21 mouse cellular contexts compared by ENCODE assay signal in genomic region chr1:102146368-102146767, GRCm38 (mm10).
DNase-seq lines count a peak whose midpoint lies in the region; ATAC-seq and TF ChIP-seq lines count a peak whose summit lies in the region.
"Had no signal": no experiment of that assay in that cellular context is flagged by ENCODE, and none has a peak within 500 bp of the region (broad histone marks: within the 10 kb centered on the region; RNA-seq: fewer than 3 reads in every experiment).

No protein-coding gene starts in this region.

- WGBS in embryonic facial prominence, embryonic 14.5 days, result 66% methylated on average over 3 of the region's 3 CpGs
- WGBS in embryonic facial prominence, embryonic 10.5 days, result 82% methylated on average over 3 of the region's 3 CpGs

- peak; percentile 10 for DNase-seq in embryonic facial prominence, embryonic 14.5 days (ENCODE audit: low spot score)
- DNase-seq in embryonic facial prominence, embryonic 10.5 days (ENCODE audit: low spot score), result no peak
- DNase-seq in left cerebral cortex, adult 2 months (ENCODE audit: extremely low spot score in 1 of 2, low spot score in 2 of 2), result no peak
- DNase-seq in left cerebral cortex, adult 11 months (ENCODE audit: low spot score), result no peak
- peak; percentile 2 to 5 for DNase-seq in right cerebral cortex, adult 2 months (ENCODE audit: low spot score in 2 of 2)
- DNase-seq in right cerebral cortex, postnatal 25 days, result no peak
- DNase-seq in kidney, adult 8-10 months, result no peak
- no peak for DNase-seq in spleen, adult 18-20 months
- DNase-seq: adrenal gland, postnatal 36 days; cerebellum, adult 11-12 months; embryo, embryonic 11 days; gastrocnemius, adult 2 months; heart, postnatal 36 days; kidney, adult 2 months; kidney, postnatal 14 days had no signal

- H3K9me3 ChIP-seq in embryonic facial prominence, embryonic 14.5 days (ENCODE audit: control insufficient read depth, low read length), result no peaks in the 10 kb centered on the region
- no peaks in the 10 kb centered on the region for H3K9me3 ChIP-seq in embryonic facial prominence, embryonic 10.5 days
- H3K9me3 ChIP-seq: embryonic facial prominence, embryonic 15.5 days; limb, embryonic 15.5 days; lung, embryonic 15.5 days had no signal

- ATAC-seq in embryonic facial prominence, embryonic 14.5 days (ENCODE audit: low read depth), result no peak

- H3K4me3 ChIP-seq in embryonic facial prominence, embryonic 14.5 days (ENCODE audit: low read depth, low read length), result no peak overlapping the region
- no peak overlapping the region for H3K4me3 ChIP-seq in embryonic facial prominence, embryonic 10.5 days
- H3K4me3 ChIP-seq in left cerebral cortex, adult 2 months, result no peak overlapping the region
- H3K4me3 ChIP-seq: embryonic facial prominence, embryonic 15.5 days; gastrocnemius, adult 2 months; limb, embryonic 15.5 days; lung, embryonic 15.5 days had no signal

- H3K27me3 ChIP-seq in embryonic facial prominence, embryonic 14.5 days (replicated peaks; ENCODE audit: control insufficient read depth, insufficient read depth, low read length), result no peaks in the 10 kb centered on the region
- no peaks in the 10 kb centered on the region for H3K27me3 ChIP-seq in embryonic facial prominence, embryonic 10.5 days (replicated peaks; ENCODE audit: low read depth, poor library complexity, severe bottlenecking)
- H3K27me3 ChIP-seq: embryonic facial prominence, embryonic 15.5 days; limb, embryonic 15.5 days; lung, embryonic 15.5 days had no signal

- peak; percentile 36 for TF ChIP-seq CTCF in left cerebral cortex, adult 2 months (IDR thresholded peaks at IDR 0.05)

- no peak overlapping the region for H3K9ac ChIP-seq in embryonic facial prominence, embryonic 14.5 days (ENCODE audit: low read depth, low read length)
- H3K9ac ChIP-seq: embryonic facial prominence, embryonic 15.5 days; hindbrain, embryonic 14.5 days; limb, embryonic 15.5 days; liver, embryonic 14.5 days; lung, embryonic 15.5 days had no signal

- intact Hi-C loops in left cerebral cortex, adult 2 months (cut with DNase I), result no loop called here

- no peak overlapping the region for H3K4me2 ChIP-seq in embryonic facial prominence, embryonic 14.5 days (ENCODE audit: low read depth, low read length)
- H3K4me2 ChIP-seq: embryonic facial prominence, embryonic 15.5 days; hindbrain, embryonic 14.5 days; limb, embryonic 15.5 days; lung, embryonic 15.5 days had no signal

- no peak overlapping the region for H3K27ac ChIP-seq in embryonic facial prominence, embryonic 14.5 days (replicated peaks; ENCODE audit: low read depth, low read length)
- H3K27ac ChIP-seq in embryonic facial prominence, embryonic 10.5 days (replicated peaks), result no peak overlapping the region
- H3K27ac ChIP-seq in left cerebral cortex, adult 2 months, result no peak overlapping the region
- H3K27ac ChIP-seq: embryonic facial prominence, embryonic 15.5 days; gastrocnemius, adult 2 months; hindbrain, embryonic 14.5 days; limb, embryonic 15.5 days; liver, embryonic 14.5 days; lung, embryonic 15.5 days; macrophage had no signal

- no peaks in the 10 kb centered on the region for H3K4me1 ChIP-seq in embryonic facial prominence, embryonic 14.5 days (ENCODE audit: control insufficient read depth, insufficient read depth, low read length)
- no peaks in the 10 kb centered on the region for H3K4me1 ChIP-seq in embryonic facial prominence, embryonic 10.5 days
- H3K4me1 ChIP-seq: embryonic facial prominence, embryonic 15.5 days; limb, embryonic 15.5 days; lung, embryonic 15.5 days had no signal

- H3K36me3 ChIP-seq in embryonic facial prominence, embryonic 14.5 days (ENCODE audit: control insufficient read depth, insufficient read depth, low read length), result no peaks in the 10 kb centered on the region
- no peaks in the 10 kb centered on the region for H3K36me3 ChIP-seq in embryonic facial prominence, embryonic 10.5 days (replicated peaks)
- H3K36me3 ChIP-seq: embryonic facial prominence, embryonic 15.5 days; limb, embryonic 15.5 days; lung, embryonic 15.5 days had no signal

Comparison
In these comparisons a context has a peak if more than half of its experiments do, and no peak if none do; other contexts are left out.
1. DNase-seq: peak in embryonic facial prominence, embryonic 14.5 days (single experiment) and right cerebral cortex, adult 2 months (2 of 2); none in embryonic facial prominence, embryonic 10.5 days (single experiment), left cerebral cortex, adult 2 months (0 of 2), left cerebral cortex, adult 11 months (single experiment), right cerebral cortex, postnatal 25 days (single experiment), kidney, adult 8-10 months (0 of 2) and spleen, adult 18-20 months (0 of 2).